Mouse (Mus musculus): Measurements from ENCODE around the gene Erbb4.

Erbb4 gene

DNA sequence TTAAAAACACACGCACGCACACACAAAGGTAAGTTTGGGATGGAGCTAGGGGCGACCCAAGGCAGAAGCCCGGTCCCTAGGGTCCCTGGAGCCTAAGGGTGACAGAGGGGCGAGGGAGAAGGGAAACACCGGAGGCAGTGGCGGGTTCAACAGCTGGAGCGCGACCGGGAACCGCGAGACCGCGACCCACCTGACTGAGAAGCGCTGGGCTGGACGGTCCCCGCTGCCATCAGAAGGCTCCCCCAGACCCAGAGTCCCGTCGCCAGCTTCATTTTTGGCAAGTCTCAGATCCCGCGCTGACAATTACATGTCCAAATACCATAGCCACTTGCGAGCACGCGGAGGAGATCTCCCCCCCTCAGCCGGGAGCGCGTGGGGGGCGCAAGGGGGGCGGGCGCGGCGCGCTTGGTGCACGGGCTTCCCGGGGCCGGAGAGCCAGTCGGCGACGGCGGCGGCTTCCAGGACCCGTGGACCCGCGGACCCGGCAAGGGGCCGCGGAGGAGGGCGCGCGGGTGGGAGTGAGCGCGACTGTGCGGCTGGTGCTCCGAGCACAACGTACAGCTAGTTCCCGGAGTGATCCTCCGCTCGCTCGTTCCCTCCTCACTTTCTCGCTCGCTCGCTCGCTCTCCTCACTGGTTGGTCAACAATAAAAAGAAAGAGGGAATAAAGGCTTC, at the start of gene Erbb4:
Gene Erbb4 (minus strand): TSS at position 575 of the 674 bp plus-strand sequence.
- DNase-seq = peak; percentile 4

DNA sequence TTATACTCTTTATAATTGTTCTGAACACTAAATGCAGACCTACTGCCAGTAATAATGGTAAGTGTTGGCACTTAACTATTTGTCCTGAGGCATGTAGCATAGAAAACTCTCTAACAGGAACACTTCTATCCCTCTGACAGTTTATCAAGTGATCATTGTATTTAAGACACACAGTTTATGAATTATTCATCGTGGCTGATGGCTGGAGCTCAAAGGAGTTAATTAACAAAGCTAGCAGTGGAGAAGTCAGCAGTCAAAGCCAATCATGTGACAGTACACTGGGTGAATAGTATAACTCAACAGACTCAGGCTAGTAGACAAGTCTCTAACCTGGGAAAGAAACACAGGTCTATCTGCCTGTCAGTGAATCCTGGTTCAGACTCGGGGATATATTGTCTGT, 49.5 kb upstream of the Erbb4 start:
- no peak for DNase-seq

DNA sequence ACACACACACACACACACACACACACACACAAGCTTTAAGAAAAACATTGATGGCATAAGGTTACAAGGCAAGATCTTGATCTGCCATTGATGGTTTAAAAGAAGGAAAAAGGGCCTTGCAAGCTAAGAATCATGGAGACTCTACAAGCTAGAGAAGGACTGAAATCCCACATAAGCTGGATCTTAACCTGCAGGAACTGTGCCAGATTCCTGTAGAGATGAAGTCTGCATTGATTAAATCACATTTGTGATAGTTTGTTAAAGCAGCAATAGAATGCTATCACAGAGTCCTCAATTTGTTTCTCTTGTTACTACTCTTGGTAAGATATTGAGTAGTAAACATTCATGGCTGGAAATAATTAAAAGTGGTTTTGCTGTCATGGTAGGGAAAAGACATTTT, 33.5 kb upstream of the Erbb4 start:
- no peak for DNase-seq

DNA sequence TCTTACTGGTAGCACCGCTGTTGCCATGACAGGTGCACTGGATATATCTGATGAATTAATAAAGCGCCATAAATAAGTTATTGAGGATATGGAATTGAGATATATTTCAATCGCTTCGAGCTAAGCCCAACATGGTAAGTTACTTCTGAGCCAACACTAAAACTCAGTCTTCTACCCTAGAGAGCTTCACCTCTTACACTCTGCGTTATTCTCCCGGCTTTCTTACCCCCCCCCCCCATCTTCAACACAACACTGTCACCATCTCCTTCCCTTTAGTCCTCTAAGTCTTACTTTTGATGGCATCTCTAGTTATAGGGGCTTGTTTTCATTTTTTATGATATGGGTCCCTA, 31.6 kb upstream of the Erbb4 start:
- no peak for DNase-seq

DNA sequence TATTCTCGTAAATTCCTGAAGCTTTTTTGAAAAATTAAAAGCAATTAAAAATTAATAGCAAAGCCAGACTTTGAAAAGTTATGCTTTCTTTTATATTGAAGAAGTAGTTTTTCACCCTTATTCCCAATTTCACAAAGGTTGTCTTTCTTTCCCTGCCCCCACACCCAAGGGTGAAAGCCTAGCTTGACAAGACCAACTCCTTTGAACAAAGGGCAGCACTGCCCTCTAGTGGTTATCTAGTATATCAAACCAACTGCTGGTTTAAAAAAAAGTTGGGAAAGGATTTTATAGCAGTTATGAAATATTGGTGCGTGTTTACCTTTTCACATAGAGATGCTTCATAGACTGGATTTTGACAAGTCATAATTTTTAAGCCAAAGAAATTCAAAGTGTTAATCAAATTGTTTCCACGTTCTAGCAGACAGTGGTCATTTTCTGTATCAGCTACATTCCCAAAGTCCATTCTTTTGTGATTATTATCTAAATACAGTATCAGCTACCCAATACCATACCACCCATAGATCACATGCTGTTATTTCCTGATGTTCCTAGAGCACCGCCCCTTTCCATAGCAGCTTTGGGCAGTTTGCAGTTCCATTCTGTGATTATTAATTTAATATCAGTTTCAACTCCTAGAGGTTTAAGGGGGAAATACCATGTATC, 31.1 kb upstream of the Erbb4 start:
- peak; percentile 23 for DNase-seq

DNA sequence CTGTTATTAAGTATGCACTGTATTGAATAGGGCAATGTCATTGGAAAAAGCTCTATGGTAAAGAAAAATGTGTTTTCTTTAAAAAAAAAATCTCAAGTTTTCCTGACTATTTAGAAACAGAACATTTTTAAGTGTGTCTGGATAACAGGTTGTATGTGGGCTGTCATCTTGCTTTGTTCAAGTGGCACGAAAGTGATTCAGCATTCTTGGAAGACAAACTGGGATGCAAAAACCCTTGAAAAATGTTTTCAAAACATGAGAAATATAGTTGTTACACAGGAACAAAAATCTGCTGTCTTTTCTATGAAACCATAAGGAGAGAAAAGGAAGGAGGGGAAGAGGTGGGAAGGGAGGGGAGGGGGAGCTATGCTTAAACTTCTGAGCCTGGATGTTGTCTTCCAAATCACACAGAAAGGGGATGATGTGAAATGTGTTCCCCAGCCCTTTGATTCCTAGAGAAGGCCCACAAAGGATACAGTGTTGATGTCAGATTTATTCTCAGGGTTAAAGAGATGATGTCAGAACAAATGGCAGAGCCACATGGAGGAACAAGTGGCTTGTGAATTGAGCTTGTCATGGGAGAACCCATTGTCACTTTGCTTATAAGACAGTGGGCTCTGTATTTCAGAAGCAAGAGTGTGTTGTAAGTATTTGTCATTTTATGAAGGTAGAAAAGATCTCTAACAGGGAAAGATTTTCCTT, 16.4 kb upstream of the Erbb4 start:
- peak; percentile 8 for DNase-seq

DNA sequence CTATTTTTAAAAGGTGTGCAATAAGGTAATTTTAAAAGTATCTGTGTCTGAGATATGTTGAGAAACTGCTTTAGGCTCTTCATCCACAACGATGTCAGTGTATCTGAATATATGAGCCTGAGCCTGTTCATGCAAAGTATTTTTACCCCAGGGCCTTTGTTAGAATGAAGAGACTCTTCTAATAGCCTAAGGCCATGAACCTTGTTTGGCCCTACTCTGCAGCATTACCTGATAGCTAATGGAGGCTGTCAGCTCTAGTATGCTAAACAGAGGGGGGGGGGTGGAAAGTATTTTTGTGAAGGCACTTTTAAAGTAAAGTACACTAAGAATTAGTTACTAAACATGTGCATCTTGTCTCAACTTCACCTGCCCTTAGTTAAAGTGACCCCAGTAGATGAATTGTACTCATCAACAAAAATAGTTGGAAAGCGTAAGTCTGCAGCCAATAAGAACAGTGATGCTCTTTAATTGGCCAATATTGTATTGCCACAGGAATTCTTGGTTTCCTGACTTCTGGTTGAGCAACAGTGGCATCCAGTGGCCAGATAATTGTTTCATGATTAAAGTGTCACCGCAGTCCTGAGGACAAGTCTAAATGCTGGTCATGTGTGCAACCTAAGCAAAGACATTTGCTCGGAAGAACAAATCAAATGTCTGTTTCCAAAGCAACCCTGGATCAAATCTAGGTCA, 10.5 kb upstream of the Erbb4 start:
- no peak for DNase-seq

DNA sequence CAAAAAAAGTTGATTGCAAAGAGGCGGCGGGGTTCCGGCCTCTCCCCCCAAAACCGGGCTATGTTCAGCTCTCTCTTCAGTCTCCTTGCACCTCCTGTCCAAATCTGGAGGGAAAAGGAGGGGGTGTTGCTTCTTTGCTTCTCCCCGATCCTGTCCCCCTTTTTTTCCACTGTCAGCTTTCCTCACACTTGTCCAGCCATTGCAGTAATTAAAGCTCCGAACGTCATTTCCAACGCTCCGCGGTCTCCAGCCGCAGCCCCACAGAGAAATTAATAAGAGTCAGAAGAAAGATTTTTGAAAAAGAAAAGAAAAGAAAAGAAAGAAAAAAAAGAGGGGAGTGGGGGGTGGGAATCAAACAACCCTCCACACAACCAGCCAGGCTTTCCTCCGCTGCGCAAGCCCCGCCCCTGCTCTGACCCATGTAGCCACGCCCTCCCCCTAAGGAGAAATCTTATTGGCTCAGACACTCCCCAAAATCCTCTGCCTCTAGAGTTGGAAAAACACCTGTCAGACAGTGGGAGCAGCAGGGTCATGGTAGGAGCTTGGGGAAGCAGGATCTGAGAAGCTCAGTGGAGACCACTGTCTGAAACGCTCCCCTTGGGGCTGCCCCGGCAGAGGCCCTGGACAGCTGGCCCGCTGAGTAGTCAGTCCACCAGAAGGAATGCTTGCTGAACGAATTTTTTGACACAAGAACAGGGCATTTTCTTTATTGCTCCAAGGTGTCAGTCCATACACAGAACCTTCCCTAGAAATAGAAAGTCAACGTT, 483 bp upstream of the Erbb4 start:
- peak; percentile 23 for DNase-seq

DNA sequence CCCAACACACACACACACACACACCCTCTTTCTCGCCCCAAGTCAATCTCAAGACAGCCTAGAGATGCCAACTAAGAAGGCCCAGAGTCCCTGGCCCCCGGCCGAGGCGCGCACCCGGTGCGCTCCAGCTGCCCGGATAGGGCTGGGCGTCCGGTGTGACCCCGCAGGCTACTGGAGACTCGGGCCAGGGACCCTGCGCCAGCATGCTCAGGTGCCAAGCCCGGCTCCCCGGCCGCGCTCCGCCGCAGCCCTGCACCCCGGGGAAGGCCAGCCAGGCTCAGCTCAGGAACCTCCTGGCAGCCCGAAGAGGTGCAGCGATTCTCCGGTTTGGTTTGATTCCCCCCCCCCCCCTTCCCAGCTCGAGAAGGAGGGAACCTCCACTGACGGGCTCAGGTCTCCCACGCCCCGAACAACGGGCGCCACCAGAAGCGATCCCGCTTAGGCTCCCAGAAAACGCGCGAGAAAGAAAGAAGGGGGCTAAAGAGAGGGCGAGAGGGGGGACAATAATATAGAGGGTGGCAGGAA, 860 bp downstream of the Erbb4 start:
- peak; percentile 23 for DNase-seq

DNA sequence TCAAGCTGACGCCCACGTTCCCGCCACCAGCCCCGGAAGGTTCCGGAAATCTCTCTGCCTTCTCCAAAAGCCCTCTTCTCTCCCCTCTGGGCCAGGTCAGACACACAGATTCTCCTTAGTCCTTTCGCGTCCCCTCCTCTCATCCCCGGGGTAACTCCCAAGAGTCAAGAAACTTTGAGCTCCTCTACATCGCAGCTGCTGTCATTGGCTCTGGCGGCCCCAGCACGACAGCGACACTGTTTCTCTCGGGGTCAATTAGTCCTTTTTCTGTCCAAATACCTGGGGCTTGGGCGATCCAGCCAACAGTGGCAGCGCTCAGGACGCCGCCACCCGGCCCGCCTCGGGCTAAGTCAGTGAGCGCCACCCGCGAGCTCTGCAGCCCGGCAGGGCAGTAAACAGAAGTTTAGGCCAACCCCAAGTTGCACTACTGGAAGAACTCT, 1.5 kb downstream of the Erbb4 start:
- DNase-seq = peak; percentile 8

DNA sequence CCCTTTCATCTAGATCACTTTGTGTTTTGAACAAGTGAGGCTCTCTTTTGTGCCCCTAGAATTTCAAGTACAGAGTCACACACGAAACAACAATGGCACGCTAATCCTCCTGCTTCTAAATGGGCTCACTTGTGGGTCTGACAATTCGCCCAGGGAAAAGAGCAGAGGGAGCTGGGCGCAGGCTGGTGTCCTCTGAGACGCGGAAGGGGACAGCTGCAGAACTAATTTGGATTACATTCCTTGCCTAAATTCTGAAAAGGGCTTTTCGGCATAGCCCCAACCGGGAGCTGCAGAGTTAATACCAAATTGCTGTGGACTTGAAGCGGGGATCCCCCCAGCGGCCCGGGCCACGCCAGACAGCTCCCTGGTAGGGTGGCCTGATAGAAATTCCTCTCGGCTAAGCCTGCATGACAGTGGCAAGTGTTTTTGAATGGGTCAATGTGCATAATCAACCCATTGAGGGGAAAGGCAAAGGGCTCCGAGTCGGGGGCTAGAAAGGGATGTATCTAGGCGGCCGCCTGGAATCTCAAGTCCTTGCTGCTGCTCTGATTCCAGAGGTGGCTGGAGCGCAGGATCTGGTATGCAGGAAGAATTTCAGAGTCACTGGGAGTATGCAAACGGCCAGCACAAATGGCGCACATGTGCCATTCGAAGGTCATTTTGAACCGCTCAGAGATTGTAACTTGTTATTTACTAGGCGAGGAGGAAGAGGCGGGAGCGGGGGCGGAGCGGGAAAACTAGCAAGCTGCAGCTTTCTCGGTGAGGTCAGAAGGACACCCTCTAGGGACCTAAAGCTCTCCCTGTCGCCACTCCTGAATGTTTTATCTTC, 2.2 kb downstream of the Erbb4 start:
- peak; percentile 26 for DNase-seq

DNA sequence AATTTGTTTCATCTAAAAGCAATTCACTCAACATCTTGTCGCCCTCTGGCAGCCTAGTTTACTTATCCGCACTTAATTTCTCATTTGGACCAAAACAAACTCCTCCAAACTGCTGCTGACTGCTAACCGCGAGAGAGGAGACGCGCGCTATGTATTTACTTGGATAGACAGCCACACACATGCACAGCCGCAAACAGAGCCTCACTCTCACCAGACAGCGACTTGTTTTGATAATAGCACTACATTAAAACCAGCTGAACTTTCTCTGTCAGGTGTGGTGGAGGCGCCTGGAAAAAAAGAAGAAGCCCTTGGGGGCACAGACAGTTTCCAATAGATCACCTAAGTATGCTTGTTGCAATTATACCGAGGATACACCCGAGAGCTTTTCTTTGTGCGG, 2.8 kb downstream of the Erbb4 start:
- peak; percentile 4 for DNase-seq

DNA sequence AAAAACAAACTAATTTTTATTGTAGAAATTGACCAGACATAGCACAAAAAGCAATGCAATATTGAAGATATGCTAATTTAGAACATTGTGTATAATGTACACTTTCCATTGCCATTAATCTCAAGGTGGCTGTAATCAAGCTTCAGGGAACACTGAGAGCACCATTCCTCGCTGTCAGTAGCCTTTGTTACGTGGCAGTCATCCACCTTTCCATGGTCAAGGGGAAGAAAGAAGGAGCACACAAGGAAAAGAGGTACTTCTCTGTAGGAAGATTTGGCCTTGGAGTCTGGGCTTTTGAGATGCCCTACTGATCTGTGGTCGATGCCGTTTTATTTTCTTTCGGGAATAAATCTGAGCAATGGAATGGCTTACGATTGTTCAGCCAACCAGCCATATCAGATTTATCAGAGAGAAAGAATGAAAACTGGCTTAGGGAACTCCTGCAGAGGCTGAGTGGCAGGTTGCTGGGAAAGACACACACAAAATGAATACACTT, 4.6 kb downstream of the Erbb4 start:
- DNase-seq = no peak

DNA sequence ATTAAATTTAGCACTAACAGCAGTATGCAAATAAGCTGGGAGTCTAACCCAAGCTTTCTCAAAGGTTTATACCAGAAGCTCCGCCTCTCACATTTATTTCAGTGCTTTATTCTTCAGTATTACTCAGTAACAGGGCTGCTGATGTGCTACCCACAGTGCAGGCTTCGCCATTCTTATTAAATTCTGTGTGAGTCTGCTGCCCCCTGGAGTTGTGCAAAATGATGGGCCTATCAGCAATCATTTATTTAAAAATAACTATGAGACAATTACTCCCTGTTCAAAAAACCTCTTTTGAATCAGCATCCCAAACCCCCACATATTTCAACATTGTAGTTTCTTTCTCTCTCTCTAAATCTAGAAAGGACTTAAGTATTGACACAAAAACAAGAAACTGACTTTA, 6.2 kb downstream of the Erbb4 start:
- peak; percentile 3 for DNase-seq

DNA sequence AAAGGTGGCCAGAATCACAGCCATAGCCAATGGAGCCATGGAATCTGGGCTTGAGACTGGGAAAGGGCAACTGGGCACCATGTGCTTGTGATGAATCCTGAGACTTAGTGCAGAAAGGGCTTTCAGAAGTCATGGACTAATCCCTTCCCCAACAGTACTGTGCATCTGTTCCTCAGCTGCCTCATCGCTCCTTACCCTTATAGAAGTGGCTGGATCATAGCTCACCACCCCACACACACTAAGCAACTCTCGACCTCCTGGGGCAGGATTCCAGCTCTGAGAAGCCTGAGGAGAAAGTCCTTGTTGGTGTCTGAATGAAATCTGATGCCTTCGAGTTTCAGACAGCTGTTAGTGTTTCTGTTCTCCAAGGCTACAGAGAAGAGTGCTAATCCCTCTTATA, 14.8 kb downstream of the Erbb4 start:
- DNase-seq = no peak

DNA sequence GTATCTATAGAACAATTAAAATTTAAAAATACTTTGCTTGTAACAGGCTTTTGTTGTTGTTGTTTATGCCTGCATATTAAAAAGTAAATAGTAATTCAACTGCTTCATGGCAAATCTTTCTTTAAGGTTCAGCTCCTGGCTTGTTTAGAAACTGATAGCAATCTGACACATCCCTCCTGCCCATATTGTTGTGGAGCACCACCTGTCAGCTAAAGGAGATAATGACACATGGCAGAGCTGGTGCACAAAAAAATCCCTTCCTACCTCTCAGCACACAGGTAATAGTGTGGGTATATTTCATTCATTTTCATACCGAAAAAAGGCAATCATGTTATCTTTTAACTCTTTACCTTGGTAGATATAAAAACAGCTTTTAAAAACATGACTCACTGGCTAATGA, 18.5 kb downstream of the Erbb4 start:
- DNase-seq = no peak

DNA sequence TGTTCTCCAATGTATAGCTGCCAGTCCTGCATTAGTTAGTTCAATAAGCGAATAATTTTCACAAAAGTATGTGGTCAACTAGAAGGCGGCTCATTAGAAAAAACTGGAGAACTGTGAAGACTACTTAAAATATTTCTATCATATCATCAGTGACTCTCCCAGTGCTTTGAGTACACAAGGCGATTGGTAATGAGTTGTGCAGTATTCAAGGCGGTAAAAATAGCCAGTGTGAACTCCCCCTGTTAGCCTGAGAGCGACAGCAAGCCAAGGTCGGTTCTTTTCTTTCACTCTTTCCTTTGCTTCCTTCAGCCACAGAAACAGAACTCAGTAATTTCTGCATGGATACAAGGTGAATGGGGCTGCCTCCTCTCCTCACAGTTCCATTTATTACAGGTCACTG, 22.1 kb downstream of the Erbb4 start:
- DNase-seq = no peak

DNA sequence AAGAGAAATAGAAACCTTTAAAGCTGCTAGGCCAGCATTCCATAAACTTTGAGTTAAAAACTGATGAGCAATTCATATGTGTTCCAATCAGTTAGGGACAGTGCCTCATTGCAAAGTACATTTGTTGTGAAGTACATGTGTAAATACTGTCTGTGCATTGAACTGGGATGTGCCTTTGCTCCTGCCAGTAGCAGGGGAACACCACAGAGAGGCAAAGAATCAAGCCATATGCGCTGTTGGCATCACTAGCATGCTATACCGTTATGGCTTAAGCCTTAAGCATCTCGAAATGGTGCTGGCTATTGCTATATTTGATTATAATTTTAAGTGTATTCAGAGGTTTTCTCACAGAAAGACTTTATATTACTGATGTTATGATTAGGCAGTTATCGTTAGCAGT, 58.9 kb downstream of the Erbb4 start:
- no peak for DNase-seq

DNA sequence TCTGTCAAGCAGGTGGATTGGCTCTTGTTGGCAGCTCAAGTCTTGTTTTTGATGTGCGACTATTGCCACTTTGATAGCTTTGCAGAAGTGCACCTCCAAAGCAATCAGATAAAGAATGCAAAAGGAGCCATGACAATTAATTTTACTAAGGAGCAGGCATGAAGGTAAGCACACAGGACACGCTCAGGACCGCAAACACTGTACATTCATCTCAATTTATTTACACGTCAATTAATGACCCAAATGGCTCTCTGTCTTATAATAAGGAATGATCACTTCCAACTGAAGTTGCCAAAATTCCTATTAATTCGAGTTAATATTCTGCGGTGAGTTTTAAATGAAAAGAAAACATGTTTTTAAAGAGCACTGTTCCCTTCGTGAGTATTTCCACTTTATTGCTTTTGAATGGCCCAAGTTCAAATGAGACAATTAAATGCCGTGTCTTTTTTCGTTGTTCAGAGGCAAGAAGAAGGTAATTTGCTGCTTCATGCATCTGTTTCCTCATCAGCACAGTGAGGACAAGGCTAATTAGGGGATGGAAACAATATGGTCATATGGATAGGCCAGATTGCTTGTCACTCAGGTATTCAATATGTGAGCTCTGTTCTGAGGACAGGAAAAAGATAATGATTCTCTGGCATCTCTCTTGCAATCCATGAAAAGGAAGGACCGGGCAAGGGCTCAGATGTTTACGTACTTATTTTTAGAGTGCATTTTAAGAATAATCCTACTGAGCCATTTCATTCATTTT, 61.5 kb downstream of the Erbb4 start:
- DNase-seq = no peak

DNA sequence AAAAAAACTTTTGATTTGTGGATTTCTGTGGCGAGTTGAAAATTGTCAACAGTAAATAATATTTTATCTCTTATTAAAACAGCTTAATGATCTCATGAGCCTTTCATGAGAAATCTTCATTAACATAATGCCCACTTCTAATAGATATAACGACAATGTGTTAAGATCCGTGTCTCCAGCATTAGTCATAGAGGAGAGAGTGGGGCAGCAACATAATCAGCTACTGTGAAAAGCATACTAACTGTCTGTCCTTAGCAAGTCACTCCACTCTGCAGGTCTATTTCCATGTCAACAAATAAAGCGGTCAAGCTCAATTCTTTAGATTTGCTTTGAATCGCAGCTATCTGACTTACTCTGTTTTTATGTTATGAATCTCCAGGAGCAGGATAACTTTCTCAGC, 80.0 kb downstream of the Erbb4 start:
- no peak for DNase-seq

DNA sequence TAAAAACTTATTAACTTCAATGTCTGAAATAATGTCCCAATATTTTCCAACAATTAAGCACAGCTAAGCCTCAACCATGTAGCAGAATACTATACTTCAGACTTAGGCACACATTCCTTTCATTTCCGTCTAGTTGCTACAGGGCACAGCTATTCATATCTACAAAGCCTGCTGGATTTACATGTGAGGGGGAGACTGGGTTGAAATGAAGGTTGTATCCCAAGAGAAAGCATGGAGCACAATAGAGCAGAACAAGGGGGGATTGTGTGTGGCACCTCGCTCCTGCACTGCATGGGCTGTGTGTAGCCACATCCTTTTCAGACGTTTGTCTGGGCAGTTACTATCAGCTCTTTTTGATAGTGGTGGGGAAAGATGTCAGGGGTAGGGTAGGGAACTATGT, 83.0 kb downstream of the Erbb4 start:
- no peak for DNase-seq

Measured in layer of hippocampus, adult 9-11 months (tissue).